Mouse (Mus musculus): Measurements from ENCODE around the gene Vat1.

- TF ChIP-seq MYC (IDR thresholded peaks at IDR 0.05; ENCODE audit: low read depth, low read length), result no peak
- no peak for TF ChIP-seq MAFK (IDR thresholded peaks at IDR 0.05; ENCODE audit: insufficient replicate concordance, low read length)
- no peak for TF ChIP-seq SIN3A (IDR thresholded peaks at IDR 0.05; ENCODE audit: low read length)
- TF ChIP-seq ZNF384 (IDR thresholded peaks at IDR 0.05; ENCODE audit: low read depth, low read length), result no peak
- no peak for TF ChIP-seq MXI1 (IDR thresholded peaks at IDR 0.05; ENCODE audit: low read depth, low read length)
Observed at GRCm38 (mm10) chr11:101420148-101420547, 45.9 kb downstream of the Vat1 start.
